Mouse (Mus musculus) E14TG2a.4 (cell line): ENCODE results near the gene Ciao1.

Source experiments
- CTCF ChIP-seq: conservative IDR thresholded peaks from 2 replicates; pipeline ENCODE4 v1.5.1; 2014; ENCODE audit warnings: low read length
- NANOG ChIP-seq: IDR thresholded peaks from 2 replicates; pipeline ENCODE4 v1.6.1; 2014; ENCODE audit warnings: borderline replicate concordance, low read length, mixed read lengths
- POU5F1 ChIP-seq: IDR thresholded peaks from 2 replicates; pipeline ENCODE4 v1.6.1; 2014; ENCODE audit warnings: low read length, borderline replicate concordance

- no peak for TF ChIP-seq CTCF
- TF ChIP-seq NANOG = no peak
- no peak for TF ChIP-seq POU5F1
Measured at GRCm38 (mm10) chr2:127297001-127297805, 49.6 kb upstream of the Ciao1 start.
